Mouse (Mus musculus) cerebellum, adult 9-10 months (tissue): ENCODE measurements around the gene Plpp3.

Source experiments
- DNase-seq: peaks from one replicate; pipeline ENCODE4 v3.0.0; 2022

Plpp3 gene

GRCm38 (mm10) chr4:105158651-105159530 is 1.7 kb downstream of the Plpp3 start:
- no peak for DNase-seq

- DNase-seq: no peak
These were observed 2.4 kb downstream of the Plpp3 start for GRCm38 (mm10) chr4:105159531-105159870.

- no peak for DNase-seq
These were observed 3.3 kb downstream of the Plpp3 start for GRCm38 (mm10) chr4:105160470-105160869.

GRCm38 (mm10) chr4:105162014-105162413 is 4.9 kb downstream of the Plpp3 start:
- DNase-seq: no peak

GRCm38 (mm10) chr4:105162676-105163075 is 5.5 kb downstream of the Plpp3 start:
- no peak for DNase-seq

- no peak for DNase-seq
These were observed 6.8 kb downstream of the Plpp3 start for GRCm38 (mm10) chr4:105163981-105164411.

GRCm38 (mm10) chr4:105164952-105165351 is 7.8 kb downstream of the Plpp3 start:
- no peak for DNase-seq

GRCm38 (mm10) chr4:105169093-105169571 is 12.0 kb downstream of the Plpp3 start:
- DNase-seq: no peak

GRCm38 (mm10) chr4:105169826-105170810 is 13.0 kb downstream of the Plpp3 start:
- no peak for DNase-seq

- peak; percentile 14 for DNase-seq
These were observed 13.8 kb downstream of the Plpp3 start for GRCm38 (mm10) chr4:105170811-105171401.

GRCm38 (mm10) chr4:105171432-105171831 is 14.3 kb downstream of the Plpp3 start:
- no peak for DNase-seq

GRCm38 (mm10) chr4:105174778-105175177 is 17.6 kb downstream of the Plpp3 start:
- no peak for DNase-seq

GRCm38 (mm10) chr4:105175255-105176035 is 18.3 kb downstream of the Plpp3 start:
- DNase-seq: peak; percentile 36

GRCm38 (mm10) chr4:105181014-105181658 is 24.0 kb downstream of the Plpp3 start:
- peak; percentile 36 for DNase-seq

- DNase-seq: no peak
These were observed 24.6 kb downstream of the Plpp3 start for GRCm38 (mm10) chr4:105181659-105182167.

GRCm38 (mm10) chr4:105182249-105182648 is 25.1 kb downstream of the Plpp3 start:
- no peak for DNase-seq

GRCm38 (mm10) chr4:105184490-105184889 is 27.3 kb downstream of the Plpp3 start:
- no peak for DNase-seq

- DNase-seq: no peak
These were observed 27.8 kb downstream of the Plpp3 start for GRCm38 (mm10) chr4:105184924-105185323.

- DNase-seq: no peak
These were observed 29.5 kb downstream of the Plpp3 start for GRCm38 (mm10) chr4:105186654-105187053.

GRCm38 (mm10) chr4:105187873-105188272 is 30.7 kb downstream of the Plpp3 start:
- DNase-seq: no peak

GRCm38 (mm10) chr4:105188801-105189200 is 31.7 kb downstream of the Plpp3 start:
- DNase-seq: no peak
